Mouse (Mus musculus) liver, embryonic 14.5 days (tissue): ENCODE data around the gene Zfp398.

ENCODE experiments used
- CTCF ChIP-seq: IDR thresholded peaks from 2 replicates; pipeline ENCODE4 v1.5.1; 2016; ENCODE audit warnings: antibody characterized with exemption, low read depth, control low read depth
- EP300 ChIP-seq: IDR thresholded peaks from 2 replicates; pipeline ENCODE4 v1.6.1; 2016; ENCODE audit warnings: antibody characterized with exemption, low read depth

GRCm38 (mm10) chr6:47832220-47832619 lies 3.2 kb upstream of the Zfp398 start:
- TF ChIP-seq EP300 (no peak), CTCF (no peak)
